Mouse (Mus musculus) megakaryocyte, adult 5-6 weeks (primary cell): Measurements from ENCODE around the gene Olfr826. TPM values are rescaled to one million over a fixed set of nuclear protein-coding genes. Genes with fewer than 3 reads are reported as not detected.
A peak's percentile ranks its signal among the peaks of the same experiment; 100 is the strongest.
"Not testable (repeated sequence)": the region's sequence is repeated elsewhere in the genome, so short reads cannot be mapped to it uniquely, and the experiment has no call there.

ENCODE experiments used
- ATAC-seq: 2 replicates; pipeline ENCODE4 v1.8.0; 2016; ENCODE audit warnings: mild to moderate bottlenecking, inconsistent platforms; ENCODE audit not compliant: poor library complexity, severe bottlenecking
- total RNA-seq, 2 experiments: library from RNA; stranded (forward) in 1 of 2; stranded (reverse) in 1 of 2; fragments of 153-499, 151-499 nt in 1 of 2; fragments of 221-1000, 200-1000 nt in 1 of 2; gene quantifications; 2 replicates each; pipeline versions ENCODE4 v1.2.3 to v1.2.4; 2015 to 2017

Gene Olfr826
- total RNA-seq (2015) (not detected in 2 replicates), total RNA-seq (2017) (not detected in 2 replicates)

GRCm38 (mm10) chr10:130184086-130184485 is at the start of gene Olfr826:
Olfr826 (minus strand) TSS chr10:130184186.
- no peak for ATAC-seq

- no peak for ATAC-seq
Measured at GRCm38 (mm10) chr10:130232117-130232516, 48.1 kb upstream of the Olfr826 start.

- 0 out of 2 replicates have a peak, but pooled peaks have one; percentile 23 for ATAC-seq
Measured at GRCm38 (mm10) chr10:130229584-130229983, 45.6 kb upstream of the Olfr826 start.

- peak; percentile 93 for ATAC-seq
Measured at GRCm38 (mm10) chr10:130228246-130228645, 44.3 kb upstream of the Olfr826 start.

GRCm38 (mm10) chr10:130225034-130225433 is 41.0 kb upstream of the Olfr826 start:
- ATAC-seq: no peak

GRCm38 (mm10) chr10:130214303-130214702 is 30.3 kb upstream of the Olfr826 start, which contains the start of gene Olfr827:
Olfr827 (minus strand) TSS chr10:130214403.
- ATAC-seq: no peak

- ATAC-seq: no peak
Measured at GRCm38 (mm10) chr10:130166666-130167065, 17.3 kb downstream of the Olfr826 start, which contains the start of gene Olfr825. Olfr825 (minus strand) TSS chr10:130166766.

- ATAC-seq: no peak
Measured at GRCm38 (mm10) chr10:130165196-130165595, 18.8 kb downstream of the Olfr826 start.

GRCm38 (mm10) chr10:130144121-130144520 is 39.9 kb downstream of the Olfr826 start:
- ATAC-seq: no peak

GRCm38 (mm10) chr10:130142481-130142880 is 41.5 kb downstream of the Olfr826 start:
- not testable (repeated sequence) for ATAC-seq

- ATAC-seq: no peak
Measured at GRCm38 (mm10) chr10:130134811-130135210, 49.2 kb downstream of the Olfr826 start.

- not testable (repeated sequence) for ATAC-seq
Measured at GRCm38 (mm10) chr10:130129900-130130299, 54.1 kb downstream of the Olfr826 start, which contains the start of gene Olfr824. Olfr824 (minus strand) TSS chr10:130130000.

Other genes with a start within 250 kb of the Olfr826 start
- gene Olfr818, start 235.1 kb downstream of the Olfr826 start, total RNA-seq (2015): not detected in 2 replicates
- not detected in 2 replicates for gene Olfr818, start 235.1 kb downstream of the Olfr826 start, total RNA-seq (2017)
- gene Olfr819, start 216.9 kb downstream of the Olfr826 start, total RNA-seq (2015): not detected in 2 replicates
- gene Olfr819, start 216.9 kb downstream of the Olfr826 start, total RNA-seq (2017): not detected in 2 replicates
- not detected in 2 replicates for gene Olfr247, start 208.0 kb downstream of the Olfr826 start, total RNA-seq (2015)
- not detected in 2 replicates for gene Olfr247, start 208.0 kb downstream of the Olfr826 start, total RNA-seq (2017)
- not detected in 2 replicates for gene Gm10310, start 199.1 kb downstream of the Olfr826 start, total RNA-seq (2015)
- not detected in 2 replicates for gene Gm10310, start 199.1 kb downstream of the Olfr826 start, total RNA-seq (2017)
- gene Olfr820, start 171.6 kb downstream of the Olfr826 start, total RNA-seq (2015): not detected in 2 replicates
- not detected in 2 replicates for gene Olfr820, start 171.6 kb downstream of the Olfr826 start, total RNA-seq (2017)
- not detected in 2 replicates for gene Olfr821, start 153.8 kb downstream of the Olfr826 start, total RNA-seq (2015)
- gene Olfr821, start 153.8 kb downstream of the Olfr826 start, total RNA-seq (2017): not detected in 2 replicates
- gene Olfr822, start 113.0 kb downstream of the Olfr826 start, total RNA-seq (2015): not detected in 2 replicates
- not detected in 2 replicates for gene Olfr822, start 113.0 kb downstream of the Olfr826 start, total RNA-seq (2017)
- gene Olfr823, start 68.8 kb downstream of the Olfr826 start, total RNA-seq (2015): not detected in 2 replicates
- not detected in 2 replicates for gene Olfr823, start 68.8 kb downstream of the Olfr826 start, total RNA-seq (2017)
- gene Olfr824, start 54.2 kb downstream of the Olfr826 start, total RNA-seq (2015): not detected in 2 replicates
- gene Olfr824, start 54.2 kb downstream of the Olfr826 start, total RNA-seq (2017): not detected in 2 replicates
- gene Olfr825, start 17.4 kb downstream of the Olfr826 start, total RNA-seq (2015): not detected in 2 replicates
- not detected in 2 replicates for gene Olfr825, start 17.4 kb downstream of the Olfr826 start, total RNA-seq (2017)
- not detected in 2 replicates for gene Olfr827, start 30.2 kb upstream of the Olfr826 start, total RNA-seq (2015)
- gene Olfr827, start 30.2 kb upstream of the Olfr826 start, total RNA-seq (2017): not detected in 2 replicates
- gene Neurod4, start 96.1 kb upstream of the Olfr826 start, total RNA-seq (2015): not detected in 2 replicates
- not detected in 2 replicates for gene Neurod4, start 96.1 kb upstream of the Olfr826 start, total RNA-seq (2017)
- gene Tespa1, start 138.7 kb upstream of the Olfr826 start, total RNA-seq (2015): 8.2 and 18.6 TPM in 2 replicates
- gene Tespa1, start 138.7 kb upstream of the Olfr826 start, total RNA-seq (2017): 15.5 and 32.0 TPM in 2 replicates
- gene Vmn2r84, start 210.1 kb upstream of the Olfr826 start, total RNA-seq (2015): not detected in 2 replicates
- not detected in 2 replicates for gene Vmn2r84, start 210.1 kb upstream of the Olfr826 start, total RNA-seq (2017)
- gene Vmn2r85, start 245.5 kb upstream of the Olfr826 start, total RNA-seq (2015): not detected in 2 replicates
- not detected in 2 replicates for gene Vmn2r85, start 245.5 kb upstream of the Olfr826 start, total RNA-seq (2017)